Mouse (Mus musculus) spleen, postnatal 10 days (tissue): ENCODE data around the gene Pcdh17.

Experiments
- DNase-seq, 2 experiments: peaks; one replicate each; pipeline ENCODE4 v3.0.0; 2021 to 2022; ENCODE audit warnings: low spot score in 2 of 2

Gene Pcdh17

GRCm38 (mm10) chr14:84477411-84477810 is 34.0 kb downstream of the Pcdh17 start:
- DNase-seq = no peak

DNA sequence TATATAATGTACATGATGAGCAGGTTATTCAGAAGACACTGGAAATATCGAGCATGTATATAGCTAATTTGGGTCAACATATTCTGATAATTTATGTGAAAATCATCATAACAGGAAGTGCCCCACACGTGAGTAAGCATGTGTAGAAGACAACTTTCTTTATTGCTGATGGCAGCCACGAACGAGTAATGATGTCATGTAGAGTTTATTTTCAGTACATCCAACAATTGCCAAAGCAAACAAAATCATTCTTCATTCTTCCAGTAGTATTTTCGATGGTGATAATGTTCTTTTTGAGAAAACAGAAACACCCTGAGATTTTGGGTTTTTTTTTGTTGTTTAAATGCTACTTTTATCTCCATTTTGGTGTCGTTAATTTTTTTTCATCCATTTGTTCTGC is 37.2 kb downstream of the Pcdh17 start:
- DNase-seq = no peak

- no peak for DNase-seq
Measured at GRCm38 (mm10) chr14:84484350-84484749, 41.0 kb downstream of the Pcdh17 start.

DNA sequence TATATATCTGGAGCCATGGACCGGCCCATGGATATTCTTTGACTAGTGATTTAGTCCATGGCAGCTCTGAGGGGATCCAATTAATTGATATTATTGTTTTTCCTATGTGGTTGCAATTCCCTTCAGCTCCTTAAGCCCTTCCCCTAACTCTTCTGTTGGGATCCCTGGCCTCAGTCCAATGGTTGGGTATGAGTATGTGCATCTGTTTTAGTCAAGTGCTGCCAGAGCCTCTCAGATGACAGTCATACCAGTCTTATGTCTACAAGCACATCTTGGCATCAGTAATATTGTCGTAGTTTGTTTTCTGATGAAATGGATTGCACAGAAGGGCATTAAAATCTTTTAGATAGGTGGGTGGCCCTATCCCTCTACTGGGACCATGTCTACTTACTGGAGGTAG is 67.6 kb downstream of the Pcdh17 start:
- no peak for DNase-seq

DNA sequence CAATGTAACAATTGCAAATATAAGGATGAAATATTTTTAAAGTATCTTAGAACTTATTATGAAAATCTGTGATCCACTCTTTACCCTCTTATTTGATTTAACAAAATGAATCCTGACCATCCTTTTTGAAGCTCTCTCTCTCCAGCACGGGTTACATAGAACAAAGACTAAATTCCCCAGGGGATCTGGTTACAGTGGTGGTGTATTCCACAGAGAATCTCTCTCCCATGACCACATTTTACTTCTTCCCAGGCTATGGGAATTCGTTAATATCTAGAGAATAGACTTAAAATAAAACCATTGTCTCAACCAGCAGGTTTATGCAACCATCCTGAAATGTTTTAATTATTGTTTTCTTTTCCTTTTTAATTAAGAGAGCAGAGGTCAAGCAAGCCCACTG is 89.0 kb downstream of the Pcdh17 start:
- DNase-seq = no peak

DNA sequence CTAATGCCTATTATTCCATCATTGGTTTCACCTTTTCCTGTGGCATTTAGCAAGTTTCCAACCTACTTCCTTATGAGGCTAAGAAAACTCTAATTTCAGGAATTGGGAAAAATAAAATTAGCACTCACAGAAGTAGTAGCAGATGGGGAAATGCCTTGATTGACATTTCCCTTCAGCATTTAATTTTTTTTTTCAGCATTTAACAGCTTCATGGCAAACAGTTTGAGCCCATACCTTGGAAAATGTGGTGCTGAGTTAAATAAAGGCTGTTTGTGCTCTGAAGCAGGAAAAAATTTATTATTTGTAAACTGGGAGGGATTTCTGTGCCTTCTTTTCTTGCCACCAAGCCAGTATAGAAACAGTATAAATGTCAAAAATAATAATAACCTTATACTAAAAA is 91.9 kb downstream of the Pcdh17 start:
- no peak for DNase-seq

GRCm38 (mm10) chr14:84541838-84542237 is 98.5 kb downstream of the Pcdh17 start:
- no peak for DNase-seq

DNA sequence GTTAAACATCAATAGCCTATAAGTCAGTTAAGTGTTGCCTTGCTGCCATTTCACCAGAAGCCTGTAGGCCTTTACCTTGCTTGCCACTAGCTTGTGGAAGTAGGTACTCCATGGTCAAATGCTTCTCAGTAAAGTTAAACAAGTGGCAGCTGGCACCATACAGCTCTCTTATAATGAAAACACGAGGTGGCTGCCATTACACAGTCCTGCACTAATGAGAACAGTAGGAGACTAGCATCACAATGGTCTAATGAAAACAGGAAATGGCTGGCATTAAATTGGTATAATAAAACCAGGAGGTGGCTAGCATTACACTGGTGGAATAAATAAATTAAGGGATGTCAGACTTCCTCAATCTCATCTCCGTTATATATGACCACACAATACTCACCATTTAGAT is 102.6 kb downstream of the Pcdh17 start:
- DNase-seq = no peak

GRCm38 (mm10) chr14:84547513-84548194 is 104.3 kb downstream of the Pcdh17 start:
- no peak for DNase-seq

DNA sequence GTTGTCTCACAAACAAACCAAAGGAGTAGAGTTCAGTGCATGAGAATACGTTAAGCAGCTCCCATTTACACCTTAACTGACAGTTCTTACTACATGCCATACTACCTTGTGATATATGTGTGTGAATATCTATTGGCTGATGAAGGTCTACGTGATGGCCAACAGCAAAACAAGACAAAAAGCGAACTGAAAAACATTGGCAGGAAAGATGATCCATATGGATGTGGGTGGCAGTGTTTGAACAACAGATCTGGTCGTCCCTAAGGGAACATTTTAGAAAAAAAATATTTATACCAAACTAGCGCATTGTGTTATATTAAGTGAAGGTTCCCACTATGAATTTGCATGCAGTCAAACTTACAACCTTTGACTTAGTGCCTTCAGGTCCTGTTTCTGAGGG is 108.2 kb downstream of the Pcdh17 start:
- no peak for DNase-seq

GRCm38 (mm10) chr14:84571071-84571470 is 127.7 kb downstream of the Pcdh17 start:
- DNase-seq = no peak
